Mouse (Mus musculus): ENCODE data around the gene Olfr329-ps. TPM values are rescaled to one million over a fixed set of nuclear protein-coding genes. Genes with fewer than 3 reads are reported as not detected.

The Olfr329-ps gene
- not detected in 2 replicates for polyA plus RNA-seq (2012; rRNA removed; ENCODE audit: low replicate concordance)

DNA sequence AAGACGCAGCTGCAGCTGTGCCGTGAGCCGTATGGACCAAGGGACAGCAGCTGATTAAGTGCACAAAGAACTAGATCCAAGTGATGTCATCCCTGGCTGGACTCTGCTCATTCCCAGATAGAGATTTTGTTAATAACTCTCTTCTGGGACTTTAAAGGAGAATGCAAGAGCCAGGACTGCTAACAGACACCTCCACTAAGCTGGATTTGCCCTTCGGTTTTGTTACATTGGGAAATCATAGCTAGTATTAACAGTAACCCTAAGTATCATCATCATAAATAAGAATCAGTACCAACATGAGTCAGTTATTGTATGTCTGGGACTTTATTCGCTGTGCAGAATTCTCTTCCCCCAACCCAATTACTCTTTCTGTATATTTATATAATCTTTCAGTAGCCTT is at the start of gene Olfr329-ps:
Gene Olfr329-ps, minus strand, starts transcription at position 101 of the 400 bp plus-strand sequence.

DNA sequence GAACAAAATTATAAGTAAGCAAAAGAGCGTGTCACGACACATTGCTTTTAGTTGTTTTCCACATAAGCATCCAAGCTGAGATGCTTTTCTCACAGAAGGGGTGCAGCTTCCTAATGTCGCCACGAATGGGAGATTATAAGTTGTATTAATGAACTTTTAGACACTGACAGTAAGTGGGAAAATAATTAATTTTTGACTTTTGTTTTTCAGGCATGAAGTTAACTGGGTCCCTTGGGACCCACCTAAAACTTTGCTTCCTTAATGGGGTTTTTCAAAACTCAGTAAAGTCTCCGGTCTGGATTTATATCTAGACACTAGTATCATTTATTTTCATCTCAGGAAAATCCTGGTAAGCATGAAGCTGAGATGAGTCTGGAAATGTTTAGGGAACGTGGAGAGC is 48.6 kb upstream of the Olfr329-ps start, which contains the start of gene Olfr324:
Gene Olfr324, plus strand, starts transcription at position 301 of the 400 bp plus-strand sequence.

DNA sequence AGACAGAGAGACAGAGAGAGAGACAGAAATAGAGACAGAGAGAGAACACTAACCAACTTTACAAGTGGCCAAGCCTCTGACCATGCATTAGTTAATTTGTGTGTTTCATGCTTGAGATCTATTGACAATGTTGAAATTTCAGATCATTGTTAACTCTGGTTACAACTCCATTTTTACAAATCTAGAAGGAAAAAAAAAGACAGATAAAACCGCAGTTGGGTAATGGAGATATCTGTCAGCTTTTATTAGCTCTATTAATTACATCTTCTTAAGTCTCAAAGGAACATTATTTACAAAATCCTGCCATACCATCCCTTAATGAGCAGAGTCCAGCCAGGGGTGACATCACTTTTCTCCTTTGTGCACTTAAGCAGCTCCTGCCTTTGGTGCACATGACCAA is 31.2 kb upstream of the Olfr329-ps start, which contains the start of gene Olfr325:
Gene Olfr325, plus strand, starts transcription at position 301 of the 400 bp plus-strand sequence.

DNA sequence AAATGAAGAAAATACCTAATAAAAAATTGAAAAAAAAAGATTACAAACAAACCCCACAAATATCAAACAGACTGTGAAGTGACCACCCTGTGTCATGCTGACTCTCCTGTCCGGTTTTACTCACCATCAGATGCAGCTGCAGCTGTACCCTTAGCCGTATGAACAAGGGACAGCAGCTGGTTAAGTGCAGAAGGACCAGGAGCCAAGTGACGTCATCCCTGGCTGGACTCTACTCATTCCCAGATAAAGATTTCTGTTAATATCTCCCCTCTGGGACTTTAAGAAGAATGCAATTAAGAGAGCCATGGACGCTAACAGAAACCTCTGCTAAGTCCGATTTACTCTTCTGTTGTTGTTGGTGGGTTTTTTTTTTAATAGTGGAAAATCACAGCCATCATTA is 24.2 kb upstream of the Olfr329-ps start, which contains the start of gene Olfr224:
Gene Olfr224, minus strand, starts transcription at position 149 of the 400 bp plus-strand sequence.

DNA sequence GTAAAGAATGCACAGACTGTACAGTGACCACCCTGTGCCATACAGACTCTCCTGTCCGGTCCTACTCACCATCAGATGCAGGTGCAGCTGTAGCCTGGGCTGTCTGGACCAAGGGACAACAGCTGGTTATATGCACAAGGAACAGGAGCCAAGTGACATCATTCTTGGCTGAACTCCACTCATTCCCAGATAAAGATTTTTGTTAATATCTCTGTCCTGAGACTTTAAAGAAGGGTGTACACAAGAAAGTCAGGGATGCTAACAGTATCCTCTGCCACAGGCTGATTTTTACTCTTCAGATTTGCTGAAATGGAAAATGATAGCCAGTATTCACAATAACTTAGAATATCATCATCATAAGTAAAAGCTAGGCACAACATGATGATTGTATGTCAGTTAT is 9.3 kb upstream of the Olfr329-ps start, which contains the start of gene Olfr328:
Gene Olfr328, minus strand, starts transcription at position 101 of the 400 bp plus-strand sequence.

DNA sequence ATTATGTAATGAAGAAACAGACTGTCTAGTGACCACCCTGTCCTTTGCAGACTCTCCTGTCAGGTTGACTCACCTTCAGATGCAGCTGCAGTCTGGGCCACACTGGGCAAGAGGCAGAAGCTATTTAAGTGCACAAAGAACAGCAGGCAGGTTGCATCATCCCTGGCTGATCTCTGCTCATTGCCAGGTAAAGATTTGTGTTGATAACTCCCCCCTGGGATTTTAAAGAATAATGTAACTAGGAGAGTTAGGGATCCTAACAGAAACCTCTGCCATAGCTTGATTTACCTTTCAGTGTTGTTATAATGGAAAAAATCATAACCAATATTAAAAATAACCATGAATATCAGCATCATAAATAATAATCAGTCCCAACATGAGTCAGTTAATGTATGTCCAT is 11.5 kb downstream of the Olfr329-ps start, which contains the start of gene Olfr330:
Gene Olfr330, minus strand, starts transcription at position 101 of the 400 bp plus-strand sequence.

DNA sequence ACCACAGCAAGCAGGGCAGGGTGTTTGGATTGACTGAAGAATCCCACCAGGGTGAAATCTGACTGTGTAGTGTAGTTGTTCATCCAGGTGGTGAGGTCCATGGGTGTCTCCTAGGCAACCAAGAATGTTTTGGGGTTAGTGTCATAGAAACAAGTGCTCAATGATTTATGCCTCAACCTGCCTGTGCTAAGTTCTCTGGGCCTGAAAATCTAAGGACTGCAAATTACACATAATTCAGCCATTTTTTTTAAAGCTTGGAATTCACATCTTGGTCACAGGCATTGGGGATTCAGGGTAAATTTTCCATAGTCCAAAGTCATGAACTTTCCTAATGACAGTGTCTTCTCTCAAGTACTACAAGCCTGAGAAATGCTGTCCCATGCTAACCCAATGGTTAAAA is 43.8 kb downstream of the Olfr329-ps start, which contains the start of gene Olfr331:
Gene Olfr331, minus strand, starts transcription at position 101 of the 400 bp plus-strand sequence.

DNA sequence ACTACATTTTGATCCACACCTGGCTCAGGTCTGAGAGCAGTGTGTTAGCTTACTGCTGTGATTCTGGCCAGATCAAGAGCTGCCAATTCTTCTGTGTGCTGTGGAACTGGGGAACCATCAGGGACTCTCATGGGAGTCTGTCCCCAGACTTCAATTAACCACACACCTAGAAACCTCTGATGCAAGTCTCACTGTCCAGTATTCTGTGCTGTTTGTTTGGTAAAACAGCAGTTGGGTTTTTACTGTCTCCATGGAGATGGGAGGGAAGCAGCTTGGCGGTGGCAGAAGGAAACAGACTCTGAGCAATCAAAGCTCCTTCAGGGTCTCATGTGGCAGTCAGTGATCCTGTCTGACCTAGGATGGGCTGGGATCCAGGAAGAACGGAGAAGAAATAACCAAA is 53.8 kb downstream of the Olfr329-ps start, which contains the start of gene Olfr332:
Gene Olfr332, minus strand, starts transcription at position 101 of the 400 bp plus-strand sequence.

Other genes starting within 250 kb of the Olfr329-ps start
- 17.5 and 37.2 TPM in 2 replicates for gene Zfp692, start 239.4 kb downstream of the Olfr329-ps start, polyA plus RNA-seq (2012; rRNA removed; ENCODE audit: low replicate concordance)
- 30.7 and 40.5 TPM in 2 replicates for gene Zfp672, start 216.1 kb downstream of the Olfr329-ps start, polyA plus RNA-seq (2012; rRNA removed; ENCODE audit: low replicate concordance)
- 35.8 and 47.7 TPM in 2 replicates for gene Sh3bp5l, start 215.7 kb downstream of the Olfr329-ps start, polyA plus RNA-seq (2012; rRNA removed; ENCODE audit: low replicate concordance)
- 2.0 and 2.6 TPM in 2 replicates for gene Lypd8, start 167.4 kb downstream of the Olfr329-ps start, polyA plus RNA-seq (2012; rRNA removed; ENCODE audit: low replicate concordance)
- gene 1810065E05Rik, start 125.3 kb downstream of the Olfr329-ps start, polyA plus RNA-seq (2012; rRNA removed; ENCODE audit: low replicate concordance): not detected in 2 replicates
- not detected in 2 replicates for gene Gm12253, start 113.9 kb downstream of the Olfr329-ps start, polyA plus RNA-seq (2012; rRNA removed; ENCODE audit: low replicate concordance)
- gene Lypd9, start 93.5 kb downstream of the Olfr329-ps start, polyA plus RNA-seq (2012; rRNA removed; ENCODE audit: low replicate concordance): not detected in 2 replicates
- gene Olfr30, start 84.2 kb downstream of the Olfr329-ps start, polyA plus RNA-seq (2012; rRNA removed; ENCODE audit: low replicate concordance): not detected in 2 replicates
- not detected in 2 replicates for gene Olfr332, start 53.9 kb downstream of the Olfr329-ps start, polyA plus RNA-seq (2012; rRNA removed; ENCODE audit: low replicate concordance)
- not detected in 2 replicates for gene Olfr331, start 43.9 kb downstream of the Olfr329-ps start, polyA plus RNA-seq (2012; rRNA removed; ENCODE audit: low replicate concordance)
- not detected in 2 replicates for gene Olfr330, start 11.6 kb downstream of the Olfr329-ps start, polyA plus RNA-seq (2012; rRNA removed; ENCODE audit: low replicate concordance)
- not detected in 2 replicates for gene Olfr328, start 9.2 kb upstream of the Olfr329-ps start, polyA plus RNA-seq (2012; rRNA removed; ENCODE audit: low replicate concordance)
- gene Olfr224, start 24.1 kb upstream of the Olfr329-ps start, polyA plus RNA-seq (2012; rRNA removed; ENCODE audit: low replicate concordance): 0.18 TPM in 1 of 2 replicates, not detected in the other
- not detected in 2 replicates for gene Olfr325, start 31.3 kb upstream of the Olfr329-ps start, polyA plus RNA-seq (2012; rRNA removed; ENCODE audit: low replicate concordance)
- gene Olfr324, start 48.7 kb upstream of the Olfr329-ps start, polyA plus RNA-seq (2012; rRNA removed; ENCODE audit: low replicate concordance): not detected in 2 replicates
- 1.3 TPM in 1 of 2 replicates, not detected in the other for gene 2210407C18Rik, start 69.7 kb upstream of the Olfr329-ps start, polyA plus RNA-seq (2012; rRNA removed; ENCODE audit: low replicate concordance)
- gene Olfr323, start 84.1 kb upstream of the Olfr329-ps start, polyA plus RNA-seq (2012; rRNA removed; ENCODE audit: low replicate concordance): not detected in 2 replicates
- gene Trim58, start 94.0 kb upstream of the Olfr329-ps start, polyA plus RNA-seq (2012; rRNA removed; ENCODE audit: low replicate concordance): 0.17 TPM in 1 of 2 replicates, not detected in the other
- gene Olfr322, start 112.4 kb upstream of the Olfr329-ps start, polyA plus RNA-seq (2012; rRNA removed; ENCODE audit: low replicate concordance): not detected in 2 replicates
- gene Olfr320, start 134.7 kb upstream of the Olfr329-ps start, polyA plus RNA-seq (2012; rRNA removed; ENCODE audit: low replicate concordance): not detected in 2 replicates
- gene Olfr319, start 152.7 kb upstream of the Olfr329-ps start, polyA plus RNA-seq (2012; rRNA removed; ENCODE audit: low replicate concordance): not detected in 2 replicates
- not detected in 2 replicates for gene Olfr318, start 177.6 kb upstream of the Olfr329-ps start, polyA plus RNA-seq (2012; rRNA removed; ENCODE audit: low replicate concordance)
- not detected in 2 replicates for gene Olfr317, start 192.8 kb upstream of the Olfr329-ps start, polyA plus RNA-seq (2012; rRNA removed; ENCODE audit: low replicate concordance)
- gene Olfr316, start 206.3 kb upstream of the Olfr329-ps start, polyA plus RNA-seq (2012; rRNA removed; ENCODE audit: low replicate concordance): not detected in 2 replicates
- not detected in 2 replicates for gene Olfr315, start 226.8 kb upstream of the Olfr329-ps start, polyA plus RNA-seq (2012; rRNA removed; ENCODE audit: low replicate concordance)
- not detected in 2 replicates for gene Olfr314, start 236.5 kb upstream of the Olfr329-ps start, polyA plus RNA-seq (2012; rRNA removed; ENCODE audit: low replicate concordance)